Mouse (Mus musculus): ENCODE measurements at regions not wholly inside any gene's neighbourhood (a gene's known extent, or its start where the extent isn't known, plus 50 kb on each side); places are given as distances from the start of the nearest gene placed in this dataset.
A peak's percentile ranks its signal among the peaks of the same experiment; 100 is the strongest.

- DNase-seq (ENCODE audit: low spot score in 2 of 2), result no peak
These were observed 105.5 kb downstream of the Rpl14 start for GRCm38 (mm10) chr9:120676771-120677170.

GRCm38 (mm10) chr9:120677216-120677615, 106.0 kb downstream of the Rpl14 start:
- no peak for DNase-seq (ENCODE audit: low spot score in 2 of 2)

- no peak for DNase-seq (ENCODE audit: low spot score in 2 of 2)
These were observed 108.7 kb downstream of the Rpl14 start for GRCm38 (mm10) chr9:120679822-120680426.

DNA sequence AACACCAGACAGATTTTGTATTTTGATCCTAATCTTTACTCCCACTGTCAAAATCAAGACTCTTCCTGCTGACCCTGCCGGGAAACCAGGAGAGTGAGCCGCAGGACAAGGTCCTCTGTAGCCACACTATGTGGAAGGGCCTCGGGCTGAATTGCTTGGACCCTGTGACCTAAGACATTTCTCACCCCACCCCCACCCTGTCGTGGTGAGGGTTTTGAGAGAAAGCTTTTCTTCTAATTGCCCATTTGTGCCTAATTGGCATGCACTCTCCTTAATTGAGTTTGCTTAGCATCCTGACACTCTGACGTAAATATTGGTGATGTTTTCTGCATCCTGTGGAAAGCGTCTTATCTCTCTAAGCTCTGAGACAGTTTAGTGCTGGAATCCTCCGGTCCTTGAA, 110.2 kb downstream of the Rpl14 start:
- DNase-seq (ENCODE audit: low spot score in 2 of 2), result no peak

DNA sequence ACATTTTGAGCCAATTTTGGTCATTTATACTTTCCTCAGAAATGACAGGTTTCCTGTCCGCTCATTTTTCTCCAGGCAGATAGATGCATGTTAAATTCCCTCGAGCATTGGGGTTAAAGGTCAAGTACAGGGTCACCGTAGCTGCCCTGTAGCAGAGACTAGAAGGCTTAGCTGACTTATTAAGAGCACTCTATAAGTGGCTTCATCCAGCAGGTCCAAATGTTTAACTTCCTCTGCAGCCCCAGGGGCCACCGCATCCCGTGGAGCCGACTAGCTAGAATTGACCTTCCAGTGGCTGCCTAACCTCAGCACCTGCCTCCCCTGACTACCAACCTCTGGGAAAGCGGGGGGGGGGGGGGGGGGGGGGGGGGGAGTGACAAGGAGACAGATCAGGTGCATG, 114.7 kb downstream of the Rpl14 start:
- DNase-seq (ENCODE audit: low spot score in 2 of 2), result no peak

GRCm38 (mm10) chr9:120689025-120689424, 117.8 kb downstream of the Rpl14 start:
- no peak for DNase-seq (ENCODE audit: low spot score in 2 of 2)

DNA sequence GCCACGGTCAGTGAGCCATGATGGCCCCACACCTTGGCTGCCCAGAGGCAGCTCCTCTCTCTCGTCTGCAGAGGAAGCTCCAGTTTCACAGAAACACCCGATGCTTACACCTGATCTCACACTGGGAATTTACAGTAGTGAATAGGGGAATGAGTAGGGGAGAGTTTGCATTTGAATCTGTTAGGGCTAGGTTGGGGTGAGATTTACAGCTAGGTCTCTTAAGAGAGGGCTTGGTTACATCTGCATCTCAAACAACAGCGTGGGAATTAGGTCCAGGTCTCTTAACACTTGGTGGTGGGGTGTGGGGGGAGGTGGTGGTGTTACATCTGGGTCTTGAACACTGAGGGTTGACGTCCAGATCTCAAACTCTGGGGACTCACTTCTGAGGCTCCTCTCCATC, 119.3 kb downstream of the Rpl14 start:
- no peak for DNase-seq (ENCODE audit: low spot score in 2 of 2)

GRCm38 (mm10) chr9:120690961-120691941, 120.0 kb downstream of the Rpl14 start:
- DNase-seq (ENCODE audit: low spot score in 2 of 2), result peak; percentile 17 to 22

- DNase-seq (ENCODE audit: low spot score in 2 of 2), result no peak
These were observed 120.7 kb downstream of the Rpl14 start for GRCm38 (mm10) chr9:120691971-120692401.

DNA sequence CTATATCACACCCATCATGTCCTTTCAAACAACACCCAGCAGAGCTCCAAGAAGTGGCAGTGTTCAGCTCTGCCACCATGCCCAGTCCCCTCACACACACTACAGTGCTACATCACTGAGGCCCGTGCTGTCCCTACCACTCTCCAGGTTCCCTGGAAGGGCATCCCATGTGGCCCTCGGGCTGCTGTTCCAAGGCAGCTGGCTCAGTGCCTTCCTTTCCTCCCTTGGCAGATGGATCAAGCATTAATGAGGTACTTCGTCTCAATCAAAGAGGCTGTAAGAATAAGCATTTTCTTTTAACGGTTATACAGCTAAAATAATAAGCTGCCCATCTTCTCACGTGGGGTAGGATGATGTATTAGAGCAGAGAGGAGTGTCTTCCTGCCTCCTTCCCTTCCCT, 123.2 kb downstream of the Rpl14 start:
- no peak for DNase-seq (ENCODE audit: low spot score in 2 of 2)

- no peak for DNase-seq (ENCODE audit: low spot score in 2 of 2)
These were observed 124.7 kb downstream of the Rpl14 start for GRCm38 (mm10) chr9:120695966-120696365.

DNA sequence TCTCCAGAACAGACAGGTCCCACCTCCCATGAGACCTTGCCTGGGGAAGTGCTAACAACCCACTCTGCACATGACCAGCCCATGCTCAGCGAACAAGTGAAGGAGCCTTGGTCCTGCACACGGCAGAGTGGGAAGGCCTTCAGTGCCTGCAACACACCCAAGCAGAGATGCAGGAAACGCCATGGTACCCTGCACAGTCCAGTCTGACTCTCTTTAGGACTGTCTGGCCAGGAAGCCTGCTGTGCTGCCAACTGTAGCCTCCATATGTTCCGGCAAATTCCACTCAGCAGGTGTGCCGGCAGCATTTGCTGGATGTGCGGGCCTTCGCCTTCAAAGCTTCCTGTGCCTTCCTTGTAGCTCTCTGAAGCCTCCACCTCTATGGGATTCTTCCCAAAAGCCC, 126.5 kb downstream of the Rpl14 start:
- no peak for DNase-seq (ENCODE audit: low spot score in 2 of 2)

DNA sequence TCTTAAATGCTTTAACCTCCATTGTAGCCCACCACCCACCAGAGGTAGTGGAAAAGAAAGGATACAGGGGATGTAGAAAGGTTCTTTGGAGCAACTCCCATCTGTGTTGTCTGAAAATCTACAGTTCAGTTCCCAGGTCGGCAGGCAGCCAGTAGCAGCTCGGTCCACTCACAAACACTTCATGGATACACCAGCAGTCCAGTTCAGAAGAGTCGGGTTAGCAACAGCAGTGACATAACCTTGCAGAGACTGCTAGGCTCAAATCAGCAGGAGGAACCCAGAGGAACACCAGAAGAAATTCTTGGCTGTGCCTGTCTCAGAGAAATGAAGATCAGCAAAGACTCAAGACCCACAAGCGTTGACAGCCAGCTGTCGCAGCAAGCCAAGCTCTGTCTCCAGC, 128.5 kb downstream of the Rpl14 start:
- DNase-seq (ENCODE audit: low spot score in 2 of 2), result no peak

- DNase-seq (ENCODE audit: low spot score in 2 of 2), result no peak
These were observed 131.6 kb downstream of the Rpl14 start for GRCm38 (mm10) chr9:120702836-120703235.

DNA sequence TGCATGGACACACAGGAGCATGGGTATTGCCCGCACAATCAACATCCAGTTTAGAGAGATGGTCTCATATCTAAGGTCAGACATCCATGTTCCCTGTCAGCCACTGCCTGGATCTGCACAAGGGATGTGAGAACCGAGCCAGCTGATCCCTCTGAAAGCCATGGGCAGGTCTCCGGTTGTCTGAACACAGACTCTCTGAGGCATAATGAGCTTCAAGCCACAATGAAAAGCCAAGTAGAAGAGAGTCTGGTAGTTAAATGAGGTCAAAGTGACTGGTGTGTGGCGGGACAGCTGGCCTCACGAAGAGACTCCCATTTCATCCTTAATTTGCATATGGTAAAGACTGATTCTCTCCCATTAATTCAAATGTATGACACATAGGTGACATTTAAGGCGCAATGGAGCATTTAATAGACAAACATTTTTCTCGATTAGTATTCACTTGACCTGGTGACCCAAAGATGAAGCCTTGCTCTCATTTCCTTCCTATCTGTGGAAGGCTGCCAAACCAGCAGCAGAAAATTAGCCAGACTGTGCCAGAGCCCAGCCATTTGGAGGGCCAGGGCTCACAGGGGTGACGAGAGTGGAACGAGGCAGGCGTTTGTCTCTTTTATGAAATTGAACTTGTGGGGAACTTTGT, 132.2 kb downstream of the Rpl14 start:
- DNase-seq (ENCODE audit: low spot score in 2 of 2), result no peak

GRCm38 (mm10) chr9:120706562-120707198, 135.4 kb downstream of the Rpl14 start:
- no peak for DNase-seq (ENCODE audit: low spot score in 2 of 2)

DNA sequence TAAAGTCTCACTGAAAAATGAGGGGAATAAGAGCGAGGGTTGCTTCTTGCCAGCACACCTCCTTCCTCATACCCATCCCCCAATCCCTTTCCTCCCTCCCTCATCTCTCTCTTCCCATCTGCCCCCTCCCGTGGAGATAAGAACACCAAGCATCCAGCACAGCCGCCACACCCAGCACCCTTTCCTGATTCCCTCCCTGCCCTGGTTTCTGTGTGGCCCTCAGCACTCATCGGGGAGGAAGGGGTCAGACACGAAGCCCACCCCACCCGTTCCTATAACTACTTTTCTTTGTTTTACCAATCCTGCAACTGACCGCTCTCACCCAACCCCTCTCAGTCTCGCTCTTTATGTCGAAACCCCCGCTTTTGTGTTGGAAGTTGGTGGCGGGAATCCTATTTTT, 137.3 kb downstream of the Rpl14 start:
- DNase-seq (ENCODE audit: low spot score in 2 of 2), result no peak

- DNase-seq (ENCODE audit: low spot score in 2 of 2), result no peak
These were observed 138.0 kb downstream of the Rpl14 start for GRCm38 (mm10) chr9:120709146-120709655.

DNA sequence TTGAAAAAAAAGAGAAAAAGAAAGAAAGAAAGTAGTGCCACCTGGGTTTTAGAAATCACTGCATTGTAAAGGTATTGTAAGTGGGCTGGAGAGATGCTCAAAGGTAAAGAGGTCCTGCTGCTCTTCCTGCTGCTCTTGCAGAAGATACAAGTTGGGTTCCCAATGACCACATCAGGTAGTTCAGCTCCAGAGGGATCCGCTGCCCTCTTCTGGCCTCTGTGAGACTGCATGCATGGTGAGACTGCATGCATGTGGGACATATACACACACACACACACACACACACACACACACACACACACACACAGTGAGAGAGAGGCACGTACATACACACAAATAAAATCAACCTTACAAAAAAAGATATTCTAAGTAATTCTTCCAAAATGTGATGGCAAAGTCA, 141.7 kb downstream of the Rpl14 start:
- no peak for DNase-seq (ENCODE audit: low spot score in 2 of 2)

- no peak for DNase-seq (ENCODE audit: low spot score in 2 of 2)
These were observed 144.4 kb downstream of the Rpl14 start for GRCm38 (mm10) chr9:120715665-120716121.

DNA sequence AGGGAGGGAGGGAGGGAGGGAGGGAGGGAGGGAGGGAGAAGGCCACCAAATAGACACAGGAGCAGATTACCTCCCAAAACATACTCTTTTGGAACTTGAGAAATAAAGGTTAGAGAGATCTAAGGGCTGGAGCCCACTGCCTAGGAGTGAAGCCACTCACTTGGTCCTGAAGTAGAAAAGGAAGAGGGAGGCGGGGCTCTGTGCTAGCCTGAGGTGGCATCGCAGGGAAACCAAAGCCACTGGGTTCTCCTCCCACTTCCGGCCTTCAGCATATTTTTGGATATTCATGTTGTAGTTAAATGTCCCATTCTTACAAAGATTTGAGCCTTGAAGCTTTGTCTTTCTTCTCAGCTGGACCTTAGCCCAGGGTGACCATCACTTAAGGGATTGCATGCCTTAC, 147.6 kb downstream of the Rpl14 start:
- DNase-seq (ENCODE audit: low spot score in 2 of 2), result no peak

All from spleen, postnatal 14 days (tissue).